Mouse (Mus musculus): ENCODE data around the gene Rhbg.
"Not testable (repeated sequence)": the region's sequence is repeated elsewhere in the genome, so short reads cannot be mapped to it uniquely, and the experiment has no call there.

DNA sequence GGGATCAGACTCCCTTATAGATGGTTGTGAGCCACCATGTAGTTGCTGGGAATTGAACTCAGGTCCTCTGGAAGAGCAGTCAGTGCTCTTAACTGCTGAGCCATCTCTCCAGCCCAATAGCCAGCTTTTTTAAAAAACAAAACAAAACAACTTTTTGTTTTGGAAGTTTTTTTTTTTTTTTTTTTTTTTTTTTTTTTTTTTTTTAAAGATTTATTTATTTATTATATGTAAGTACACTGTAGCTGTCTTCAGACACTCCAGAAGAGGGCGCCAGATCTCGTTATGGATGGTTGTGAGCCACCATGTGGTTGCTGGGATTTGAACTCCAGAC is 31.0 kb upstream of the Rhbg start:
- TF ChIP-seq CTCF (IDR thresholded peaks at IDR 0.05; ENCODE audit: borderline replicate concordance, insufficient read depth, low read depth, low read length); POLR2A (IDR thresholded peaks at IDR 0.05; ENCODE audit: borderline replicate concordance, insufficient read depth, low read length): not testable (repeated sequence)
